Mouse (Mus musculus): ENCODE data around the gene Filip1l. TPM values are rescaled to one million over a fixed set of nuclear protein-coding genes. Genes with fewer than 3 reads are reported as not detected.

The Filip1l gene
- total RNA-seq, 4 experiments from 2014 or later: 4.2 to 5.0 (median 4.7) TPM

DNA sequence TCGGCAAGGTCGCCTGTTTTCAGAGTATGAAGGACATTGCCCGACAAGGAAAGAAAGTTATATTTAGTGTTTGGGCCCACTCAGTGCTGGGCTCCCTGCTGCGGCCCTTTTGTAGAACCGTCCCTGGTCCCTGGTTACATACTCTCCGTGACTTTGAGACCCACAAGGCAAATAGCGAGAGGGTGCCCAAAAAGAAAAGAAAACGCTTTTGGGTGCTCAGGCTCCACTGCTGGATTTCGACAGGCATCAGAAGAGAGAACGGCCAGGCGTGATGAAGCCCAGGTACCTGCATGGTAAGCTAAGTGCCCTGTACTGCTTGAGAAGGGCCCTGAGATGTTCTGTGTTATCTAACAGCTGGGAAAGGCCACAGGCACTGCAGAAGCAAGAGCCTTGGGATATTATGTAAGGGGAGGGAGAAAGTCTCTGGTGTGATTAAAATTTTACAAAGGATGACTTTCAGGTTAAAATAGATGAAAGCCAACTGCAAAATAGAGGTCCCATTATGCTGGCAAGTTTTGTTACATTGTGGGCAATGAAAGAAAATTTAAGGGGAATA is 351 bp downstream of the Filip1l start:
- no peak for DNase-seq (ENCODE audit: low spot score in 2 of 2)

GRCm38 (mm10) chr16:57353932-57354331 is 1.0 kb downstream of the Filip1l start:
- DNase-seq (ENCODE audit: low spot score in 2 of 2): no peak

DNA sequence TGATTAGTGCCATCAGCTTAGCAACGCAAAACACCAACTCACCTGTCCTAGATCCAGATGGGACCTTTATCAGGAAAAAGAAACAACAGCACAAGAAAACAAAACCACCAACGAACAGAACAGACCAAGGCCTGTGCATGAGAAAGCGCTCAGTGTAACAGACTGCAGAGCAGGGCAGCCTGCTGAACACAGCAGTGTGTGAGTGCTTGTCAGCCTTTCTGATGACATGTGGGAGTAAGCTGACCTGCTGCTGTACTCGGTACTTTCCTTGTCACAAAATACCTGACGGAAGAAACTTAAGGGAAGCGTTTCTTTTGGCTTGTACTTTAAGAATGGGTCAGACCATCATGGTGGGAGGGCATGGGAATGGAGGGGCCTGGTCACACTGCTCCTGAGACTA is 3.6 kb downstream of the Filip1l start:
- DNase-seq (ENCODE audit: low spot score in 2 of 2): no peak

DNA sequence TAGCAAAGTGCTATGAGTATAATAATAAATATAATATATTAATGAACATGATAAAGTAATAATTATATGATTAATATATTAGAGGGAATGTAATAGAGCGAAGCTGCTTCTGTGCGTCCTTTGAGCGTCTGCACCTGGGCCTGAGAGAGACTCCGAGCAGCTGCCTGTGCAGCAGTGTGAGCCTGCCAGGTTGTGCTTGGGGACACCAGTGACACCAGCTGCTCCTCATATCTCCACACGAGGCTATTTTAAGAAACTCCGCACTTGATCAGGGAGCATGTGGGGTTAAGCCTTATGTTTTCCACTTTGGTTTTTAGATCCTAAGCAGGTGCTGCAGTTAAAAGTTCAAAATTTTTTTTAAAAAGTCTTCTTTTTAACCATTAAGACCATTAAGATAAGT is 4.1 kb downstream of the Filip1l start:
- no peak for DNase-seq (ENCODE audit: low spot score in 2 of 2)

DNA sequence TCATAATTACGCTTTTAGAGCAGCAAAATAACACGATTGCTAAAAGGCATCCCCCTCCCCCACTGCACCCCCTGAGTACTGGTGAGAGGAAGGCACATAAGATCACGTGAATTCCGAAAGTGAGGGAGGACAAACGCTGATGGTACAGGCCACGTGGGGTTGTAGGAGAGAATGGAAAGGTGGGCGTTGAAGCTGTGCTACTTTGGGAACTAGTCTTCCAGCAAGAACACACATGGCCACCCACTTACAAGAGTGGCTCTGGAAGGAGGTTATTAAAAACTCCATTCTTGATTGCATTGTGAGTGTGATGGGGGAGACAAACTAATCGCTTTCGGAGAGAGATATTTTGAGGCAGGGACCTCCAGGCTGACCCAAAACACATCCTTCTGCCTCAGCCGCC is 6.4 kb downstream of the Filip1l start:
- peak in 1 of 2 experiments; percentile 20 for DNase-seq (ENCODE audit: low spot score in 2 of 2)

- DNase-seq (ENCODE audit: low spot score in 2 of 2): no peak
Measured at GRCm38 (mm10) chr16:57360785-57361184, 7.9 kb downstream of the Filip1l start.

GRCm38 (mm10) chr16:57362679-57363401 is 9.9 kb downstream of the Filip1l start:
- peak; percentile 29 to 47 for DNase-seq (ENCODE audit: low spot score in 2 of 2)

- no peak for DNase-seq (ENCODE audit: low spot score in 2 of 2)
Measured at GRCm38 (mm10) chr16:57364498-57364897, 11.6 kb downstream of the Filip1l start.

GRCm38 (mm10) chr16:57366141-57366540 is 13.2 kb downstream of the Filip1l start:
- DNase-seq (ENCODE audit: low spot score in 2 of 2): no peak

- DNase-seq (ENCODE audit: low spot score in 2 of 2): no peak
Measured at GRCm38 (mm10) chr16:57366941-57367694, 14.2 kb downstream of the Filip1l start.

GRCm38 (mm10) chr16:57369846-57370496 is 17.1 kb downstream of the Filip1l start:
- DNase-seq (ENCODE audit: low spot score in 2 of 2): no peak

- no peak for DNase-seq (ENCODE audit: low spot score in 2 of 2)
Measured at GRCm38 (mm10) chr16:57372156-57372555, 19.3 kb downstream of the Filip1l start.

- no peak for DNase-seq (ENCODE audit: low spot score in 2 of 2)
Measured at GRCm38 (mm10) chr16:57375248-57375837, 22.4 kb downstream of the Filip1l start.

GRCm38 (mm10) chr16:57378631-57379330 is 25.9 kb downstream of the Filip1l start:
- DNase-seq (ENCODE audit: low spot score in 2 of 2): no peak

- no peak for DNase-seq (ENCODE audit: low spot score in 2 of 2)
Measured at GRCm38 (mm10) chr16:57383266-57383971, 30.5 kb downstream of the Filip1l start.

- no peak for DNase-seq (ENCODE audit: low spot score in 2 of 2)
Measured at GRCm38 (mm10) chr16:57384274-57384673, 31.4 kb downstream of the Filip1l start.

- DNase-seq (ENCODE audit: low spot score in 2 of 2): peak; percentile 78 to 80
Measured at GRCm38 (mm10) chr16:57389566-57390251, 36.8 kb downstream of the Filip1l start.

DNA sequence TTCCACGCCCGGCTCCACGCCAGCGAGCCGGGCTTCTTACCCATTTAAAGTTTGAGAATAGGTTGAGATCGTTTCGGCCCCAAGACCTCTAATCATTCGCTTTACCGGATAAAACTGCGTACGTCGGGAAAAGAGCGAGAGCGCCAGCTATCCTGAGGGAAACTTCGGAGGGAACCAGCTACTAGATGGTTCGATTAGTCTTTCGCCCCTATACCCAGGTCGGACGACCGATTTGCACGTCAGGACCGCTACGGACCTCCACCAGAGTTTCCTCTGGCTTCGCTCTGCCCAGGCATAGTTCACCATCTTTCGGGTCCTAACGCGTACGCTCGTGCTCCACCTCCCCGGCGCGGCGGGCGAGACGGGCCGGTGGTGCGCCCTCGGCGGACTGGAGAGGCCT is 38.3 kb downstream of the Filip1l start:
- peak; percentile 95 to 99 for DNase-seq (ENCODE audit: low spot score in 2 of 2)

DNA sequence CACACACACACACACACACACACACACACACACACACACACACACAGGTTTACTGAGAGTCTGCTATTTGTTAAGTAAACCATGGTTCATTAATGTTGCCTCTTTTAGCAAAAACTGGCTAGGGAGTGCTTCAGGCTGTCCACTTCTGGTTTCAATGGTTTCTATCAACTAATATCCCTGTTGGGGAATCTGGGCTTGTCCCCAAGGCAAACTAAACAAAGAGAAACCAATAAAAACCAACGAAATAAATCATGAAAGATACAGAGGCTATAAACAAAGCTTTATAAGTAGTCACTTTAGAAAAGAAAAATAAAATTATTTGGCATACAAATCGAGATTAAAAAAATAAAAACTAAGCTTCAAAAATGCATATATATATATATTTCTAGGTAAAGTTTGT is 39.6 kb downstream of the Filip1l start:
- DNase-seq (ENCODE audit: low spot score in 2 of 2): no peak

DNA sequence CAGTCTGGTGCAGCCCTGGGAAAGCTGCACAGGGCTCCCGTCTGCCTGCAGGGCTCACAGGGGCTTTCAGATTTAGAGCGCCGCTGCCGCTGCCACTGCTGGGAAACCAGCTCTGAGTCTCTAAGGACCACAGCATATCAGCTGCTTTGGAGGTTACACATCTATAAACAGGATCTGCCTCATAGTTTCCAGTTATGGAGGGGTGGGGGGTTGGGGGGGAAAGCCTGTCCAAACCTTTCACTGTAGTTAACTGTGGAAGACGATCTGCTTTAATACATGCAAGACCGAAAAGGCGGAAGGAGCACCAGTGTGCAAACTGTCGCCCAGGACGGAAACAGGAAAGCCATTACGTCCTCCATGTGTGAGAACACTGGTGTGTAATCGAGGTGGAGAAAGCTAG is 40.3 kb downstream of the Filip1l start:
- no peak for DNase-seq (ENCODE audit: low spot score in 2 of 2)

Data from layer of hippocampus, adult 8-10 months (tissue).